13 mouse cellular contexts compared by ENCODE assay signal in genomic region chr19:49855481-49856035, GRCm38 (mm10).
DNase-seq lines count a peak whose midpoint lies in the region; ATAC-seq lines count a peak whose summit lies in the region.
"Had no signal": no experiment of that assay in that cellular context is flagged by ENCODE, and none has a peak within 500 bp of the region (broad histone marks: within the 10 kb centered on the region; RNA-seq: fewer than 3 reads in every experiment).

No protein-coding gene starts in this region.

- no peak overlapping the region for H3K27ac ChIP-seq in forebrain, embryonic 14.5 days (ENCODE audit: low read depth, low read length)
- H3K27ac ChIP-seq in forebrain, embryonic 12.5 days = no peak overlapping the region
- H3K27ac ChIP-seq in neural tube, embryonic 13.5 days (replicated peaks) = no peak overlapping the region; the same call in 1 of the 2 replicates
- H3K27ac ChIP-seq in neural tube, embryonic 15.5 days (replicated peaks) = no peak overlapping the region
- H3K27ac ChIP-seq in hindbrain, embryonic 11.5 days (ENCODE audit: low read depth, low read length) = no peak overlapping the region
- H3K27ac ChIP-seq: macrophage; stomach, embryonic 15.5 days had no signal

- H3K36me3 ChIP-seq in forebrain, embryonic 14.5 days (ENCODE audit: control insufficient read depth, insufficient read depth, low read length) = no peaks in the 10 kb centered on the region
- H3K36me3 ChIP-seq in forebrain, embryonic 12.5 days (replicated peaks) = no peaks in the 10 kb centered on the region
- no peaks in the 10 kb centered on the region for H3K36me3 ChIP-seq in neural tube, embryonic 13.5 days
- H3K36me3 ChIP-seq in neural tube, embryonic 15.5 days = no peaks in the 10 kb centered on the region
- no peaks in the 10 kb centered on the region for H3K36me3 ChIP-seq in hindbrain, embryonic 11.5 days (ENCODE audit: control insufficient read depth, insufficient read depth, low read length)
- H3K36me3 ChIP-seq: stomach, embryonic 15.5 days had no signal

- H3K4me3 ChIP-seq in forebrain, embryonic 14.5 days (ENCODE audit: low read depth, low read length) = no peak overlapping the region
- H3K4me3 ChIP-seq in forebrain, embryonic 12.5 days (replicated peaks) = no peak overlapping the region
- no peak overlapping the region for H3K4me3 ChIP-seq in neural tube, embryonic 13.5 days
- no peak overlapping the region for H3K4me3 ChIP-seq in neural tube, embryonic 15.5 days (replicated peaks)
- H3K4me3 ChIP-seq in hindbrain, embryonic 11.5 days (ENCODE audit: low read depth, low read length) = no peak overlapping the region
- H3K4me3 ChIP-seq: stomach, embryonic 15.5 days had no signal

- H3K27me3 ChIP-seq in forebrain, embryonic 14.5 days (replicated peaks; ENCODE audit: control insufficient read depth, insufficient read depth, low read length) = no peaks in the 10 kb centered on the region
- no peaks in the 10 kb centered on the region for H3K27me3 ChIP-seq in forebrain, embryonic 12.5 days
- no peaks in the 10 kb centered on the region for H3K27me3 ChIP-seq in neural tube, embryonic 13.5 days
- H3K27me3 ChIP-seq in neural tube, embryonic 15.5 days (replicated peaks) = no peaks in the 10 kb centered on the region
- H3K27me3 ChIP-seq in hindbrain, embryonic 11.5 days (ENCODE audit: control insufficient read depth, insufficient read depth, low read length) = no peaks in the 10 kb centered on the region
- H3K27me3 ChIP-seq: stomach, embryonic 15.5 days had no signal

- peak; percentile 56 for DNase-seq in forebrain, embryonic 14.5 days (ENCODE audit: low spot score)
- DNase-seq in hindbrain, embryonic 11.5 days (ENCODE audit: low spot score) = peak; percentile 11
- DNase-seq in mesoderm, embryonic 11.5 days (ENCODE audit: low read depth, low spot score) = peak; percentile 12
- DNase-seq in adipocyte (ENCODE audit: low spot score) = no peak
- no peak for DNase-seq in kidney, postnatal 10 days
- DNase-seq: cerebellum, adult 8-10 months; kidney, adult 2 months; thymus, postnatal 4 days had no signal

- no peak overlapping the region for H3K9ac ChIP-seq in forebrain, embryonic 14.5 days (ENCODE audit: low read length)
- no peak overlapping the region for H3K9ac ChIP-seq in forebrain, embryonic 12.5 days
- no peak overlapping the region for H3K9ac ChIP-seq in neural tube, embryonic 13.5 days
- H3K9ac ChIP-seq in neural tube, embryonic 15.5 days (replicated peaks) = no peak overlapping the region
- no peak overlapping the region for H3K9ac ChIP-seq in hindbrain, embryonic 11.5 days (ENCODE audit: low read depth, low read length)
- H3K9ac ChIP-seq: stomach, embryonic 15.5 days had no signal

- ATAC-seq in forebrain, embryonic 14.5 days = no peak
- no peak for ATAC-seq in forebrain, embryonic 12.5 days (ENCODE audit: low FRiP score)
- peak; percentile 50; the same call in 1 of the 2 replicates for ATAC-seq in neural tube, embryonic 13.5 days (ENCODE audit: low read depth)
- no peak for ATAC-seq in neural tube, embryonic 15.5 days (ENCODE audit: low FRiP score)
- ATAC-seq in hindbrain, embryonic 11.5 days (ENCODE audit: low FRiP score) = no peak

- no peaks in the 10 kb centered on the region for H3K9me3 ChIP-seq in forebrain, embryonic 14.5 days (replicated peaks; ENCODE audit: control insufficient read depth, low read length)
- no peaks in the 10 kb centered on the region for H3K9me3 ChIP-seq in forebrain, embryonic 12.5 days
- H3K9me3 ChIP-seq in neural tube, embryonic 13.5 days = no peaks in the 10 kb centered on the region
- H3K9me3 ChIP-seq in neural tube, embryonic 15.5 days (replicated peaks) = no peaks in the 10 kb centered on the region
- H3K9me3 ChIP-seq in hindbrain, embryonic 11.5 days (ENCODE audit: control insufficient read depth, low read length) = no peaks in the 10 kb centered on the region
- H3K9me3 ChIP-seq: stomach, embryonic 15.5 days had no signal

- no peak overlapping the region for H3K4me2 ChIP-seq in forebrain, embryonic 14.5 days (ENCODE audit: low read length)
- no peak overlapping the region for H3K4me2 ChIP-seq in forebrain, embryonic 12.5 days
- no peak overlapping the region for H3K4me2 ChIP-seq in neural tube, embryonic 13.5 days
- no peak overlapping the region for H3K4me2 ChIP-seq in neural tube, embryonic 15.5 days
- no peak overlapping the region for H3K4me2 ChIP-seq in hindbrain, embryonic 11.5 days (replicated peaks; ENCODE audit: low read depth, low read length)
- H3K4me2 ChIP-seq: stomach, embryonic 15.5 days had no signal

- H3K4me1 ChIP-seq in forebrain, embryonic 14.5 days (ENCODE audit: control insufficient read depth, insufficient read depth, low read length) = peaks cover 4% of the 10 kb centered on the region; the same call in 1 of the 2 replicates
- peaks cover 3% of the 10 kb centered on the region; the same call in 1 of the 2 replicates for H3K4me1 ChIP-seq in forebrain, embryonic 12.5 days
- H3K4me1 ChIP-seq in neural tube, embryonic 13.5 days (replicated peaks) = peaks cover 12% of the 10 kb centered on the region
- no peaks in the 10 kb centered on the region for H3K4me1 ChIP-seq in neural tube, embryonic 15.5 days
- no peaks in the 10 kb centered on the region for H3K4me1 ChIP-seq in hindbrain, embryonic 11.5 days (replicated peaks; ENCODE audit: control insufficient read depth, insufficient read depth, low read length)
- H3K4me1 ChIP-seq: stomach, embryonic 15.5 days had no signal

- WGBS in forebrain, embryonic 14.5 days = 10% methylated on average over 9 of the region's 9 CpGs
- 19% methylated on average over 9 of the region's 9 CpGs for WGBS in forebrain, embryonic 12.5 days
- WGBS in neural tube, embryonic 13.5 days = 24% methylated on average over 9 of the region's 9 CpGs
- 22% methylated on average over 9 of the region's 9 CpGs for WGBS in neural tube, embryonic 15.5 days
- 58% methylated on average over 9 of the region's 9 CpGs for WGBS in hindbrain, embryonic 11.5 days

Comparison
In these comparisons a context has a peak if more than half of its experiments do, and no peak if none do; other contexts are left out.
1. DNase-seq: peak in forebrain, embryonic 14.5 days (single experiment), hindbrain, embryonic 11.5 days (single experiment) and mesoderm, embryonic 11.5 days (single experiment); none in adipocyte (single experiment) and kidney, postnatal 10 days (single experiment).